Mouse (Mus musculus): ENCODE measurements around the gene Brs3. TPM values are rescaled to one million over a fixed set of nuclear protein-coding genes. Genes with fewer than 3 reads are reported as not detected.

Gene Brs3
- polyA plus RNA-seq (2012; rRNA removed), result not detected in 2 replicates

DNA sequence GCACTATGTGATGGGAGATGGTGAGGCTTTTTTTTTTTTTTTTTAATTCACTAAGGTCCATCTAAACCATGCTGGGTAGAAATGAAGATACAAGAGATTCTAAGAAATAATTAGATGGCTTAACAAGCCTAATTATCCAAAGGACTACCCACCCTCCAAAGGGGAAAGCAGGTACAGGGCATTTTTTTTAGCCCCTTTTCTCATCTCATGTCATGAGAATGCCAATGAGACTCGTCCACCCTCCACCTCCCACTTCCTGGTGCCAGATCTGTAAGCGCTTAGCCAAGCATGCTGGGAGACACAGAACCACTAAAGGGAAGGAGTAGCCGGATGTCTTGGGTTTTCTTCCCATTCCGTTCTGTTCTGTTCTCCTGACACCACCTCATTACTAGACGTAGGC lies at the start of gene Brs3:
Brs3 (plus strand) TSS at position 301 of the 400 bp plus-strand sequence.
- WGBS, result 83% methylated on average over 5 of the region's 5 CpGs

DNA sequence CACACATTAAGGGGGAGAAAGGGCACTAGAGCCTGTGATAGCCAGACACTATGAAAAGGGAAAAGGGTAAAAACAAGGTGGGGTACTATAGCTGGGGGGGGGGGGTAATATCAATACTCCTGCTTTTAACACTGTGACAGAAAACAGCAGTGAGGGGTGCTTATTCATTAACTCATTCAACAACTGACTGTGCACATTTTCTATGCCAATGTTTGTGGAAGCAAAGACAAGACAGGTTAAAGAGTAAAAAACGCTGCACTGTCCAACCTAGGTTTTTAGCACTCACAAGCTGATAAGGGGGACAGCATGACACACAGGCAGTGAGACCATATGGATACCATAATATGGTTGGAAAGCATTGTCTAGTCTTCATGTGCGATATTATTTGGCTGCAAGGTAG lies 30.0 kb upstream of the Brs3 start:
- 74% methylated on average over 2 of the region's 2 CpGs for WGBS
- DNase-seq (ENCODE audit: low read depth, low spot score), result no peak

More for the DNA sequence above, at the start of gene Brs3:
- DNase-seq (ENCODE audit: low read depth, low spot score), result no peak

DNA sequence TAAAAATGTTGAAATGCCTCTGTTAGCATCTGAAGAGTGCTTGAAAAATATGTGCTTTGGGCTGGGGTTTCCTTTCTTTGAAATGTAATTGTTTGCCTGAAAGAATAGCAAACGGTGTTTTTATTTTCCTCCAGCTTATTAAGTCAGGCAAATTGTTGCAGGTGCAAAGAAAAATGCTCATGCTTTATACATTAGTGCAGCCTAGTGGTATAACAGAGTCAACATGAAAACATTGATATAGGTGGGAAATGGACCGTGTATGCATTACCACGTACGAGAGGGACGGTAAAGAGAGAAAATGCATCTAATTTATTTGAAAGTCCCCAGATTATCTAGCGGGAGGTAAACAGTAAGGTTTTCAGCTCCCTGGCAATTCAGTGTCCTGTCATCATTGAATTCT lies 995 bp downstream of the Brs3 start:
- WGBS, result 80% methylated on average over 6 of the region's 6 CpGs

DNA sequence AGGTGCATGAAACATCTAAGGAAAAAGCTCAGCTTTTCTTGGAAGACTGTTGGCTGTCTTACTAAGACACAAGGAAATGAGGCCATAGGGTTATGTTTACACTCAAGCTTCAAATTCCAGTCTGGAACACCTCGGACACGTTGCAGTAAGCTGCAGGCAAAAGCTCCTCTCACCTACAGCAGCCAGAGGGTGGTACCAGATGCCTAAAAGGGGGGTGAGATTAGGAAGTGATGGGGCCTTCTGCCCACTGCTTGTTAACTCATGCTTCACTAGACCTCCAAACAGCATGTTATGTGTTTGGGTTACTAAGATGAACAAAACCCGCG lies 9.9 kb downstream of the Brs3 start:
- no peak for DNase-seq (ENCODE audit: low read depth, low spot score)

More for the DNA sequence above, 995 bp downstream of the Brs3 start:
- no peak for DNase-seq (ENCODE audit: low read depth, low spot score)

DNA sequence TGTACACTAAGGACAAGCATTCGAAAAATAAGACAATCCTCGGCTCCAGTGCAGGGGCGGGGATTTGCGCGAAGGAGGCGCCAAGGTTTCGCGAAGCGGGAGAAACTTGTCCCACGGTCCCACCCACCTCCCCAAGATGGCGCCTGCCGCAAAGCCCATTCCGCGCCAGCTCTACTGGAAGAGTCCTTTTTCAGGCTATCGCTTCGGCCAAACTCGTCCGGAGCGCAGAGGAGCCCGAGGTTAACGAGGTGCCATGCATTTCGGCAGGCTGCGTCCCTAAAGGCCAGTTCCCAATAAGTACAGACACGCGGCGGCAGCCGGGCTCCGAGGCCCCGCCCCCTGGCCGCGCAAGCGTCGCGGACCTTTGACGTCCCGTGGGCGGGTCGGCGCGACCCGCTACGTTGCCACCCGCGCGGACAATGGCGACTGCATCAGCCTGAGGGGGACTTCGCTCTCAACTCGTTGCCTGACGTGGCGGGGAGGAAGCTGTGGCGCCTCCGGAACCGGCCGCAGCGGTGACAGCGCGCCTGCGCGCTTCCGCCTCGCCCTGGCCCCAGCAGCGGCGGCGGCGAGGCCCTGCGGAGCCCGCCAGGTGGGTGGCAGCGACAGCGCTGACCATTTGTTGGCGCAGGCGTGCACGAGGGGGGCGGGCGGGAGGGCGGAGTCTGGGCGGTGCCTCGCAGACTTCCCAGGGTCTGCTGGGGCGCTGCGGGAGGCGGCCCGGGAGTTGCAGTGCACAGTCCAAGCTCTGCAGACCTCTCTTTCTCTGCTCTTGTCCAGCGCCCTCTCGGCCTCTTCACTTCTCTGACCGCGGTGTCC lies 10.5 kb downstream of the Brs3 start, which contains the start of gene Htatsf1:
Htatsf1 (plus strand) TSS at position 410 of the 819 bp plus-strand sequence.
- 20% methylated on average over 83 of the region's 85 CpGs for WGBS
- DNase-seq (ENCODE audit: low read depth, low spot score), result no peak

More for the DNA sequence above, 9.9 kb downstream of the Brs3 start:
- 12% methylated on average over 4 of the region's 4 CpGs for WGBS

DNA sequence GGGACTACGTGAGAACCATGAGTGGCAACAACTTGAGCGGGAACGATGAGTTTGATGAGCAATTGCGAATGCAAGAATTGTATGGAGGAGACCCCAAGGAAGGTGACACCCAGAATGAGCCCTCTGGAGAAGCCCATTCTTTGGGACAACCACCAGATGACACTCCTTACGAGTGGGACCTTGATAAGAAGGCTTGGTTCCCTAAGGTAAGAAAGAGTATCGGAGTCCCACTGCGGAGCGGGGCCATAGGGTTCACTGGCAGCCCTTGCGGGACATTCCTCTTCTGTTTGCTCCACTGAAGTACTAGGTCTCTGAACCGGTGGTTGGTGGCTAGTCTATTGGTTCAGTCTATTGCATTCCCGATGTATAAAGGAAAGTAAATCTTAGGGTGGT lies 11.1 kb downstream of the Brs3 start:
- WGBS, result 23% methylated on average over 11 of the region's 11 CpGs
- DNase-seq (ENCODE audit: low read depth, low spot score), result no peak

DNA sequence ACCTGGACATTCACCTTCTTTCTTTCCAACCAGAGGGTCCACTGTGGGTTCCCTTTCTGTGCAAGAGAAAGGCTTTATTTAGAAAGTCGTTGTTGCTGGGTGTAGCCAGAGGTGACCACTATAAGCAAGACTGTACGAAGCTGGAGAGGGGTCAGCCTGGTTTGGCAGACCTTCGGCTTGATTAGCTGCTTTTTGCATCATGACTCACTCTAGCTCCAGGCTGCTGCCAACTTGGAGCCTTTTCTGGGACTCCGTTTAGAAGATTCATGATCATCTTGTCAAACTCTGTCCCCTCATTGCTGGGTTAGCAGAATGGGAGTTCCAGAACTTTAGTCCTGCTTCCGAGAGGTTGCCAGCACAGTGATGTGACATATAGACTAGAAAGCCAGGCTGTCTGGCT lies 38.6 kb downstream of the Brs3 start:
- WGBS, result 68% methylated on average over 5 of the region's 5 CpGs
- DNase-seq (ENCODE audit: low read depth, low spot score), result no peak

DNA sequence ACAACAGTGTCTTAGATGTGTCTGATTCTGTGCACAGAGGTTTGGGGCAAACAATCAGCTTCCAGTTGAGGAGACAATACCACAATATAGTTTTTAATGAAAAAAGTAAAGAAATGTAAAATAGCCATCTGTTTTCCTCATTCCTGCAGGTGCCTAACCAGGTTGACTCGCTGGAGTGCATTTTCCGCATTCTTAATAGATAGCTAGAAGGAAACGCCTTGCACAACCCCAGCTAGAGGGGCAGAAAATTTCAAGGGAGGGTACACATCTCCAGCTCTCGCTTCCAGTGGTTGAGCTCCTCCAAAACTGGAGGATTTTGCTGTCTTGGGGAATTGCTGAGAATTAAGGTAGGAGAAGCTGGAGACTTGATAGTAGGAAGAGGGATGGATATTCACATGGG lies 44.9 kb downstream of the Brs3 start, which contains the start of gene Vgll1:
Vgll1 (plus strand) TSS at position 301 of the 400 bp plus-strand sequence.
- 64% methylated on average over 4 of the region's 4 CpGs for WGBS
- no peak for DNase-seq (ENCODE audit: low read depth, low spot score)

Other genes starting within 250 kb of the Brs3 start
- 0.04 and 0.10 TPM in 2 replicates for gene Map7d3, start 220.7 kb upstream of the Brs3 start, polyA plus RNA-seq (2012; rRNA removed)
- 0.12 and 0.26 TPM in 2 replicates for gene Adgrg4, start 172.9 kb upstream of the Brs3 start, polyA plus RNA-seq (2012; rRNA removed)
- 5.2 and 6.9 TPM in 2 replicates for gene Htatsf1, start 10.5 kb downstream of the Brs3 start, polyA plus RNA-seq (2012; rRNA removed)
- not detected in 2 replicates for gene Vgll1, start 45.0 kb downstream of the Brs3 start, polyA plus RNA-seq (2012; rRNA removed)
- 0.26 and 0.40 TPM in 2 replicates for gene Cd40lg, start 169.1 kb downstream of the Brs3 start, polyA plus RNA-seq (2012; rRNA removed)

Data from large intestine, adult 2 months (tissue).